Mouse (Mus musculus) megakaryocyte, adult 5-6 weeks (primary cell): Measurements from ENCODE around the gene Nkain2. TPM values are rescaled to one million over a fixed set of nuclear protein-coding genes. Genes with fewer than 3 reads are reported as not detected.
A peak's percentile ranks its signal among the peaks of the same experiment; 100 is the strongest.
"Not testable (repeated sequence)": the region's sequence is repeated elsewhere in the genome, so short reads cannot be mapped to it uniquely, and the experiment has no call there.

Experiments
- ATAC-seq: 2 replicates; pipeline ENCODE4 v1.8.0; 2016; ENCODE audit warnings: mild to moderate bottlenecking, inconsistent platforms; ENCODE audit not compliant: poor library complexity, severe bottlenecking
- total RNA-seq, 2 experiments: library from RNA; stranded (forward) in 1 of 2; stranded (reverse) in 1 of 2; fragments of 153-499, 151-499 nt in 1 of 2; fragments of 221-1000, 200-1000 nt in 1 of 2; gene quantifications; 2 replicates each; pipeline versions ENCODE4 v1.2.3 to v1.2.4; 2015 to 2017

The Nkain2 gene
- total RNA-seq, 2 experiments from 2014 or later: not detected

GRCm38 (mm10) chr10:32060396-32060795, 829.9 kb downstream of the Nkain2 start:
- ATAC-seq: no peak

DNA sequence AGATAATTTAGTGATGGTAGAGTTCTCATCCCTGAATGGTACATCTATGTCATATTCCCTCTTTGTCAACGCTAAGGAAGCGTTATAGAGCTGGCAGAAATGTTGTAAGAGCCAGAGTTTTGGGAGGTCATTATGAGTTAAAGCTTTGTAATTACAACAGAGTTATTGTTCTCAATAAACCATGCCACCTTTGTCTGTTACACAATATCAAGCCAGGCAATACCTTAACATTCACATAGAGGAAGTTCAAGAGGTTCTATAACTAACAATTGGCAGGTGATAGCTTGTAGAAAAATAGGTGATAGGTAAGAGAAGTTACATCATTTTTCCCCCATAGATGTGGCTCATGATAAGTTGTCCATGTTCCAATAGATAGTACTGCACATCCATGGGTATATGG, 832.0 kb downstream of the Nkain2 start:
- ATAC-seq: no peak

GRCm38 (mm10) chr10:32052546-32053295, 837.5 kb downstream of the Nkain2 start:
- no peak for ATAC-seq

DNA sequence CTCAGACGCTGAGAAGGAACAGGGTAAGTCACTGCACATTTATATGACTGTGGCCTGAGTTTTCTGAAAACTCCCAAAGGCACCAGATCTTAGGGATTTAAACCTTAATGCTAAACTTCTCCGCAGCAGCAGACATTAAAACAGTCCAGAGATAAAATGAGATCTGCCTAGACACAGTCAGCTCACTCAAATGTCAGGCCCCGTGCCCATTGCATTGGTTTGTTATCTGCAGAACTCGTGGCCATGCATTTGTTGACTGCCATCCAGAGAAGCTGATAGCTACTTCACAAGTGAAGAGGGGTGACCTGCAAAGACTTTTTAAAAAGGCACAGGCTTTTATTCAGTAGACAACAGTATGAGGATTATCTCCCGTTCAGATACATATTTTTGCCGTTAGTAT, 838.2 kb downstream of the Nkain2 start:
- no peak for ATAC-seq

DNA sequence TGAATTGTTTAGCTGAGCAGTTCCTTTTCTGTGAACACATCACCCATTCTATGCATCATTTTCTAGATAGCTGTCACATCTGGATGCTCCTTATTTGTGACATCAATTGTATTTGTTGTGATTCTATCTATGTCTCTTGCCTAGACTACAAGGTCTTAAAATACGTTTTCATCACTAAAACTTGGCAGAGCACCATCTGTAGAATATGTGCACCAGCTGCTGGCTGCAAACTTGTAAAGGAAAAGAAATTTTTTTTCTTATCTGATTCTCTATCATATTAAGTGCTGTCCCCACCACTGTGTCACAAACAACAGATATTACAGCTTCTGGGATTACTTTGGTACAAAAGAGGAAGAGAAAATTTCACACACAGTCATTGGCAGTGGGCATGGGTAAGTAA, 860.3 kb downstream of the Nkain2 start:
- ATAC-seq: no peak

GRCm38 (mm10) chr10:32018385-32018784, 871.9 kb downstream of the Nkain2 start:
- no peak for ATAC-seq

GRCm38 (mm10) chr10:32001216-32001753, 889.0 kb downstream of the Nkain2 start:
- ATAC-seq: no peak

GRCm38 (mm10) chr10:31993205-31993604, 897.1 kb downstream of the Nkain2 start:
- ATAC-seq: no peak

GRCm38 (mm10) chr10:31978387-31978786, 911.9 kb downstream of the Nkain2 start:
- no peak for ATAC-seq

DNA sequence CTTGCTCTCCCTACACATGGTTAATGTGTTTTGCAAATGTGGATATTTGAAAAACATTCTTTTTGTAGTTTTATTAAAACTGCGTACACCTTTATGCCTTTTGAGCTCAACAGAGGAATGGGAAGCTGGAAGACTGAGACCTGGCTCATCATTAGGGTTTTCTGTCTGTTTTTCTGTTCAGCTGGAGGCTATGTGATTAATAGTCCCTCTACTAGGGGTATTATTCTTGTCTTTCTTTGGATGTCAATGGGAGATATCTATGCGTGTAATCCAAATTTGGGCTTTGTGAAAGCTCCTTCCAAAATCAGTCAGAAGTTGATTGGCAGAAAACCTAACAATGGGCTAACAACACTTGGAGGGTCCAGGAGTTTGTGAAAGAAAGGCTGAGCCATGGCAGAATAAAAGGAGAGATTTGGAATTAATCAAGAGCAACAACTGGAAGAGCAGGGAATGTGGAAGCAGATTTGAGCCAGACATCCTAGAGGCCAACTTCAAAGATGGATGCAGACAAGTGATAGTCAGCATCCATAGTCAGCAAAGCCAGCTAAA, 943.0 kb downstream of the Nkain2 start:
- ATAC-seq: no peak

DNA sequence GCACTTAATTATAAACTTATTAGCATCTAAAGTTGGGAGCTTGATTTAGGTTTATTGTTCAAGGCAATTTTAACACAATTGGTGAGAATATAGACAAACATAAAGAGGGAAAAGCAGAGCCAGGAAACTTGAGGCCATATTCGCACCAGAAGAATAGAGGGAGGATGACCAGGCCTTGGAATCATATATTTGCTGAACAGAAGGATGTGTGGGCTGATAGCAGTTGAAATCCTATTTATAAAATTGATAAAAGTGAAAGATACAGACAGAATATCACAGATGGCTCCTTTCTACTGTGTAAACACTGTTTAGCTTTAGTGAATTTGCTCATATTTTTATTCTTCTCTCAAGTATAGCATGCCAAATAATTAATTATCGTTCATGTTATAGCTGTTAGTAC, 958.3 kb downstream of the Nkain2 start:
- no peak for ATAC-seq

DNA sequence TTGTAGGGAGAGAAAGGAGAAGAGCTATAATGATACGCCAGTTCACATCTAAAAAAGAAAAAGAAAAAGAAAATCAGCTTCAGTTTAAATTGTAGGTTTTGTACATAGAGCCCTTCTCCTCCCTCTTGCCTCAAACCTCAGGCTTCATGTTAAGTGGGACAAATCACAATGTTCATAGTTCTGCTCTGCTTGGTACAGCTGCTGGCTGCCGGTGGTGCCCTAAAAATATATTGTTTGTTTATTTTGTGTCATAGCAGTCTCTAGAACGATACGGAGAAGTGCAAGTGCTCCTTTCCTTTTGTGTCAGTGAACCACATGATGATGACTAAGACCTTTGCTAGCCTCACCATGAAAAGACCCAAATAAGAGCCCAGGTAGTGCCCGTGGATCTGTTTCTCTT, 962.6 kb downstream of the Nkain2 start:
- ATAC-seq: no peak

DNA sequence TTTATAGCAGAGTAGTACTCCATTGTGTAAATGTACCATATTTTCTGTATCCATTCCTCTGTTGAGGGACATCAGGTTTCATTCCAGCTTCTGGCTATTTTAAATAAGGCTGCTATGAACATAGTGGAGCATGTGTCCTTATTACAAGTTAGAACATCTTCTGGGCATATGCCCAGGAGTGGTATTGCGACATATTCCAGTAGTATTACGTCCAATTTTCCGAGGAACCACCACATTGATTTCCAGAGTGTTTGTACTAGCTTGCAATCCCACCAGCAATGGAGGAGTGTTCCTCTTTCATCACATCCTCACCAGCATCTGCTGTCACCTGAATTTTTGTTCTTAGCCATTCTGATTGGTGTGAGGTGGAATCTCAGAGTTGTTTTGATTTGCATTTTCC, 969.4 kb downstream of the Nkain2 start:
- ATAC-seq: not testable (repeated sequence)

DNA sequence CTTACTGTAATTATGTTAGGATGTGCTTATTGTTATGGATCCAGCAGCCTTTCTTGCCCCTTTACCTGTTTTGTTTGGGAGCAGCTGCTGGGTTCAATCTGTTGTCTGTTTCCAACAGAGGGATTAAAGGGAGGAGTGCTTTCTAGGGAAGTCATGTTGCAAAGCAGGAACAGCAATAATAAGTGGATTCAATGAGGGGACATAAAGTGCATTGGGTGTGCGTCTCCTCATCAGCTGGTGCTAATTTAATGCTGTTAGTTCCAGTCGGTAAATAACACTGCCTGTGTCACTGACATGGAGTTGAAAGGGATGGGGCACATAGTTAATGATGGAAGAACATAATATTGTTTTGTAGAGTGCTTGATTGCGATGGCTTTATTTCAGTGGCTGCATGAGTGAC, 982.8 kb downstream of the Nkain2 start:
- no peak for ATAC-seq

GRCm38 (mm10) chr10:31899501-31899900, 990.8 kb downstream of the Nkain2 start:
- ATAC-seq: no peak

GRCm38 (mm10) chr10:31873323-31873895, 1016.9 kb downstream of the Nkain2 start:
- ATAC-seq: no peak

DNA sequence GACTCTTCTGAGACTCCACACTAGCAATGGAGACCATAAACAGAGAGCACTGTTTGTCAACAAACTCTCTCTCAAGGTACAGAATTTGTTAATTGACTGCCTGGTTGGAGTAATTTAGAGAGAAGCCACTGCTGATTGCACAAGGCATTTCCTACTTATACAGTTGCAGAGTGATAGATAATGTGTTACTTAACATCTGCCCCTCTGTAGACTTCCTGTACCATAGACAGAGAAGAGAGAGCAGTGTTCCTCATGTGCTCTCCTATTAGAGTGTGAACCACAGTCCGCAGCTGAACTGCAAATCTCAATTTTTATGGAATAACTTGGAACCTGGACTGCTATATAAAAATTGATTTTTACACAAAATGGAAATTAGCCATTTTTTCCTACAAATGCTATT, 1022.0 kb downstream of the Nkain2 start:
- ATAC-seq: no peak

DNA sequence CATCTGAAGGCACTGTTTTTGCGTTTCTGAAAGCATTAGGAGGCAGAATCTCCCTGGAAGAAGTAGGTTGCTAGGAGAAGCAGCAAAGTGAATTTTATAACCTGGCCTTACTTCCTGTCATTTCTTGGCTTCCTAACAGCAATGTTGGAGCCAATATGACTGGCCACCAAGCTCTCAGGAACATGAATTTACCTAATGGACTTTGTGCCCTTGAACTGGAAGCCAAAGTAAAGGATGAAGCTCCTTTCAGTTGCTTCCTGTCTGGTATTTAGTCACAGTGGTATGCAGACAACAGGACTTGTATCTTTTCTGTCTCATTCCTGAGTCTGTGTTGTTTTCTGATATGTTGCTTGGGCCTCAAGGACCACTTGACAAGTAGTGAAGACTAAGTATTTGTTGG, 1063.2 kb downstream of the Nkain2 start:
- ATAC-seq: no peak

- no peak for ATAC-seq
Measured at GRCm38 (mm10) chr10:31812543-31812942, 1077.7 kb downstream of the Nkain2 start.

- peak; percentile 86 for ATAC-seq
Measured at GRCm38 (mm10) chr10:31742443-31743057, 1147.7 kb downstream of the Nkain2 start.

- no peak for ATAC-seq
Measured at GRCm38 (mm10) chr10:31728036-31728435, 1162.2 kb downstream of the Nkain2 start.

DNA sequence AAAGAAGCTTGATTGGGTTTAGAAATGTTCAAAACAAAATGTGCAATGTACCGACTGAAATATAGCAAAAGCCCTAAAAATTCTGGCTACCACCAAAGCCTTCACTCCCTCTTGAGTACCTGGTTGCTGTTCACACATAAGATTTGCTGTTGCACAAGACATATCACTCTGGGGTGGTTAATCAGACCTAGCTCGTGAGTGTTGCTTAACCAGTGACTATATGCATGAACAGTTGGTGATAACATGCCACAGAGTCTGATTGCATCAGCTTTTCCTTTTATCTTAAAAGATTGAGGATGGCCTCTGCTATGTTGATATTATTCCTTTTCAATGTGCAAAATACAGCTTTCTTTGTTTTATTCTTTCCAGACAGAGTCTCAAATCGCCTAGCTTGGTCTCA, 1243.0 kb downstream of the Nkain2 start:
- peak; percentile 43; the same call in 1 of the 2 replicates for ATAC-seq
